Mouse (Mus musculus) stomach, embryonic 15.5 days (tissue): ENCODE data around the gene Ugt2b36. TPM values are rescaled to one million over a fixed set of nuclear protein-coding genes. Genes with fewer than 3 reads are reported as not detected.
"Not testable (repeated sequence)": the region's sequence is repeated elsewhere in the genome, so short reads cannot be mapped to it uniquely, and the experiment has no call there.

ENCODE experiments used
- ATAC-seq: fragments of 200-750 bp; cut with Nextera tagmentation; 2 replicates; pipeline ENCODE4 v1.8.0; 2017; ENCODE audit warnings: low read depth, moderate number of reproducible peaks, moderate TSS enrichment; ENCODE audit not compliant: insufficient read depth, low FRiP score
- H3K27ac ChIP-seq: fragments of 300-500 bp; sonication (generic); 2 replicates; pipeline ENCODE4 v1.5.1; 2015; ENCODE audit warnings: mild to moderate bottlenecking, inconsistent platforms
- H3K27me3 ChIP-seq: fragments of 300-500 bp; sonication (generic); replicated peaks from 2 replicates; pipeline ENCODE4 v1.6.1; 2015; ENCODE audit warnings: inconsistent platforms
- H3K36me3 ChIP-seq: fragments of 300-500 bp; sonication (generic); 2 replicates; pipeline ENCODE4 v1.6.1; 2015; ENCODE audit warnings: inconsistent platforms
- H3K4me1 ChIP-seq: fragments of 300-500 bp; sonication (generic); 2 replicates; pipeline ENCODE4 v1.6.1; 2015; ENCODE audit warnings: inconsistent platforms
- H3K4me2 ChIP-seq: fragments of 300-500 bp; sonication (generic); 2 replicates; pipeline ENCODE4 v1.6.1; 2015; ENCODE audit warnings: mild to moderate bottlenecking, inconsistent platforms
- H3K4me3 ChIP-seq: fragments of 300-500 bp; sonication (generic); replicated peaks from 2 replicates; pipeline ENCODE4 v1.5.1; 2015; ENCODE audit warnings: inconsistent platforms
- H3K9ac ChIP-seq: fragments of 300-500 bp; sonication (generic); 2 replicates; pipeline ENCODE4 v1.6.1; 2015; ENCODE audit warnings: inconsistent platforms
- H3K9me3 ChIP-seq: fragments of 300-500 bp; sonication (generic); 2 replicates; pipeline ENCODE4 v1.6.1; 2016; ENCODE audit warnings: inconsistent platforms
- WGBS: fragments of 180-500 bp; shearing (Covaris S2); methylation state at CpG from one replicate; pipeline ENCODE4 v1.1.7; 2015; 5-methylcytosine and 5-hydroxymethylcytosine counted together
- polyA plus RNA-seq: library from polyadenylated mRNA; unstranded; fragments of >200 nt; fragmentation: Nextera tagmentation; extraction: Ambion mirVana; gene quantifications from 2 replicates; pipeline ENCODE4 v1.2.1, GENCODE M21; 2015

Gene Ugt2b36
- 3.6 and 4.5 TPM in 2 replicates for polyA plus RNA-seq

- Histone ChIP-seq H3K27me3 (no peaks in the 10 kb centered on the region), H3K36me3 (no peaks in the 10 kb centered on the region), H3K4me1 (no peaks in the 10 kb centered on the region), H3K9ac (no peak within 1 kb of the TSS), H3K4me2 (no peak within 1 kb of the TSS), H3K27ac (no peak within 1 kb of the TSS), H3K9me3 (no peaks in the 10 kb centered on the region), H3K4me3 (no peak within 1 kb of the TSS)
- 50% methylated on average over 1 of the region's 1 CpGs for WGBS
- peak; percentile 70 for ATAC-seq
Observed at GRCm38 (mm10) chr5:87092346-87093027, at the start of gene Ugt2b36. Gene Ugt2b36, minus strand, starts transcription at chr5:87092555.

DNA sequence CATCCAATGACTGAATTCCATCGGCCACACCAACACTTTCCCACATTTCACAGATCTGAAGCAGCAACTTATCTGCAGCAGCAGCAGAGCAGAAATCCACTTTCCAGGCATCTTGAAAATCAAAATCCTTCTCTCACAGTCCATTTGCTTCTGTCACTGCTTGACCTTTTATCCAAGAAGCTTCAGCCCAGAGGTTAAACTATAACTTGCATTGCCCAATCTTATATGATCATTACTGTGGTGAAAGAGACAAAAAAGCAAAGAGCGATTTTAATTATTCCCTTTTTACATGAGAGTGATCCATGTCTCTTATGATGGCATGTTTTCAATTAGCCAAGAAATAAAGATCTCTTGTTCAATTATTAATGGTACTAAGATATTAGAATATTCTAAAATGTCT, 47.8 kb upstream of the Ugt2b36 start, which contains the start of gene Ugt2b5:
Gene Ugt2b5 (minus strand): TSS at position 123 of the 400 bp plus-strand sequence.
- not testable (repeated sequence) for H3K27ac ChIP-seq, H3K36me3 ChIP-seq, H3K4me1 ChIP-seq, H3K9me3 ChIP-seq, H3K4me2 ChIP-seq, H3K4me3 ChIP-seq, H3K27me3 ChIP-seq, ATAC-seq, H3K9ac ChIP-seq
- 76% methylated on average over 2 of the region's 2 CpGs for WGBS

DNA sequence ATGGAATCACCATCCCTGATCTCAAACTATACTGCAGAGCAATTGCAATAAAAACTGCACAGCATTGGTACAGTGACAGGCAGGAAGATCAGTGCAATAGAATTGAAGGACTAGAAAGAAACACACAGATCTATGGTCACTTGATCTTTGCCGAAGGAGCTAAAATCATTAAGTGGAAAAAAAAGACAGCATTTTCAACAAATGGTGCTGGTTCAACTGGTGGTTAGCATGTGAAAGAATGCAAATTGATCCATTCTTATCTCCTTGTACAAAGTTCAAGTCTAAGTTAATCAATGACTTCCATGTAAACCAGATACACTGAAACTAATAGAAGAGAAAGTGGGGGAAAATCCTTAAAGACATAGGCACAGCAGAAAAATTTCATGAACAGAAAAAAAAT, 11.3 kb upstream of the Ugt2b36 start:
- H3K4me2 ChIP-seq, H3K4me3 ChIP-seq, H3K9ac ChIP-seq, H3K4me1 ChIP-seq, H3K36me3 ChIP-seq, H3K27me3 ChIP-seq, H3K27ac ChIP-seq, H3K9me3 ChIP-seq: not testable (repeated sequence)
- WGBS = 47% methylated on average over 1 of the region's 1 CpGs
- ATAC-seq = peak; percentile 35; the same call in 1 of the 2 replicates

- Histone ChIP-seq H3K27ac (no peak overlapping the region), H3K36me3 (no peaks in the 10 kb centered on the region), H3K4me1 (no peaks in the 10 kb centered on the region), H3K4me2 (no peak overlapping the region), H3K27me3 (no peaks in the 10 kb centered on the region), H3K9me3 (no peaks in the 10 kb centered on the region), H3K9ac (no peak overlapping the region), H3K4me3 (no peak overlapping the region)
- ATAC-seq = no peak
Observed at GRCm38 (mm10) chr5:87091111-87091510, 1.2 kb downstream of the Ugt2b36 start.

GRCm38 (mm10) chr5:87089264-87089663, 3.1 kb downstream of the Ugt2b36 start:
- Histone ChIP-seq H3K4me1 (no peaks in the 10 kb centered on the region), H3K27ac (no peak overlapping the region), H3K27me3 (no peaks in the 10 kb centered on the region), H3K4me2 (no peak overlapping the region), H3K9ac (no peak overlapping the region), H3K36me3 (no peaks in the 10 kb centered on the region), H3K9me3 (no peaks in the 10 kb centered on the region), H3K4me3 (no peak overlapping the region)
- no peak for ATAC-seq

DNA sequence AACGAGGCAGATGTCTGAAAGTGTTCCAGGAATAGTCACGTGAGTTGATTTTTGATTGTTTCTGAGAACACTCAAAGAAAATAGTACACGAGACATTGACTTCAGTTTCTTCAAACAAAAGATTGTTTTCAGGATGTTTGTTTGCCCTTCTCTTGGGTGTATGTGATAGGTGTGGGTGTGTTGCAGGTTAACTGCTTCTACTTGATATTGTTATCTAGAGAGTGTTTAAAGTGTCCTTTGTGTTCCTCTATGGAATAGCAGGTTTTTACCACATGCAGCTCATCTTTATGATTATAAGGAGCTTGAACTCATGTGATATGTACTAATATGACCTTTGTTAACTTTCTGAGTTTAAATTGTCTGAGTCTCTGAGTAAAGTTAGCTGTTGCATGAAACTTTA, 6.1 kb downstream of the Ugt2b36 start:
- H3K9ac ChIP-seq = no peak overlapping the region
- H3K4me1 ChIP-seq = no peaks in the 10 kb centered on the region
- no peak overlapping the region for H3K4me3 ChIP-seq
- H3K9me3 ChIP-seq = no peaks in the 10 kb centered on the region
- no peak overlapping the region for H3K4me2 ChIP-seq
- ATAC-seq = no peak
- 68% methylated on average over 3 of the region's 3 CpGs for WGBS
- no peaks in the 10 kb centered on the region for H3K36me3 ChIP-seq
- H3K27ac ChIP-seq = no peak overlapping the region
- no peaks in the 10 kb centered on the region for H3K27me3 ChIP-seq

DNA sequence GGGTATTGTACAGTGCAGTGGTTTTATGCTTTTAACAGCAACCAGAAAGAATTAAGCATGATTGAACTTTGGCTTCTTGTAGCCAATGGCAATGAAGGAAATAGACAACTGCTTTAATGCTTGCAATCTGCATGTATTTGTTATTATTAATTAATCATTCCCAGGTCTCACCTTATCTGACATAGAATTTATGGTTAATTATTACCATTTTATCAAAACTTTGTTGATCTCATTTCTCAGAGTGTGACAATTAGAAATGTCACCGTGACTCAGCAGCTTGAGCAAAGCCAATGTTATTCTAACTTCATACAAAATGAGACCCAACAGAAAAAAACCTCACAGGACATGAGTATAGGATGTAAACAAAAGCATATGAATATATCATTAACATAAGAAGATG, 61.7 kb downstream of the Ugt2b36 start:
- H3K27me3 ChIP-seq = no peaks in the 10 kb centered on the region
- H3K4me1 ChIP-seq = no peaks in the 10 kb centered on the region
- H3K9ac ChIP-seq = no peak overlapping the region
- 72% methylated on average over 1 of the region's 1 CpGs for WGBS
- no peak overlapping the region for H3K27ac ChIP-seq
- H3K36me3 ChIP-seq = no peaks in the 10 kb centered on the region
- no peak overlapping the region for H3K4me3 ChIP-seq
- H3K9me3 ChIP-seq = no peaks in the 10 kb centered on the region
- no peak overlapping the region for H3K4me2 ChIP-seq
- no peak for ATAC-seq

GRCm38 (mm10) chr5:87027359-87027758, 65.0 kb downstream of the Ugt2b36 start:
- Histone ChIP-seq H3K4me3 (no peak overlapping the region), H3K27ac (no peak overlapping the region), H3K27me3 (no peaks in the 10 kb centered on the region), H3K4me1 (no peaks in the 10 kb centered on the region), H3K9ac (no peak overlapping the region), H3K36me3 (no peaks in the 10 kb centered on the region), H3K9me3 (no peaks in the 10 kb centered on the region), H3K4me2 (no peak overlapping the region)
- WGBS = 74% methylated on average over 3 of the region's 3 CpGs
- ATAC-seq = no peak

Other genes starting within 250 kb of the Ugt2b36 start
- 73.5 and 96.4 TPM in 2 replicates for gene Ugt2b34, start 185.6 kb downstream of the Ugt2b36 start, polyA plus RNA-seq
- 0.06 TPM in 1 of 2 replicates, not detected in the other for gene Ugt2b1, start 166.0 kb downstream of the Ugt2b36 start, polyA plus RNA-seq
- 1.7 TPM in 2 replicates for gene Ugt2b35, start 91.7 kb downstream of the Ugt2b36 start, polyA plus RNA-seq
- gene Ugt2b5, start 47.8 kb upstream of the Ugt2b36 start, polyA plus RNA-seq = 8.6 and 11.1 TPM in 2 replicates
- not detected in 2 replicates for gene Ugt2b37, start 162.2 kb upstream of the Ugt2b36 start, polyA plus RNA-seq
- gene Ugt2a3, start 244.6 kb upstream of the Ugt2b36 start, polyA plus RNA-seq = 0.37 and 0.77 TPM in 2 replicates